Mouse (Mus musculus) spleen, postnatal 4 days (tissue): ENCODE results near the gene Eps8.

Experiments
- DNase-seq, 2 experiments: peaks; one replicate each; pipeline ENCODE4 v3.0.0; 2022; ENCODE audit warnings: low spot score in 2 of 2

Eps8 gene

GRCm38 (mm10) chr6:137569071-137569470, 85.6 kb downstream of the Eps8 start:
- no peak for DNase-seq

- DNase-seq = peak in 1 of 2 experiments; percentile 18
Measured at GRCm38 (mm10) chr6:137565890-137566289, 88.8 kb downstream of the Eps8 start.

- DNase-seq = no peak
Measured at GRCm38 (mm10) chr6:137565454-137565853, 89.2 kb downstream of the Eps8 start.

- no peak for DNase-seq
Measured at GRCm38 (mm10) chr6:137560358-137560859, 94.3 kb downstream of the Eps8 start.

DNA sequence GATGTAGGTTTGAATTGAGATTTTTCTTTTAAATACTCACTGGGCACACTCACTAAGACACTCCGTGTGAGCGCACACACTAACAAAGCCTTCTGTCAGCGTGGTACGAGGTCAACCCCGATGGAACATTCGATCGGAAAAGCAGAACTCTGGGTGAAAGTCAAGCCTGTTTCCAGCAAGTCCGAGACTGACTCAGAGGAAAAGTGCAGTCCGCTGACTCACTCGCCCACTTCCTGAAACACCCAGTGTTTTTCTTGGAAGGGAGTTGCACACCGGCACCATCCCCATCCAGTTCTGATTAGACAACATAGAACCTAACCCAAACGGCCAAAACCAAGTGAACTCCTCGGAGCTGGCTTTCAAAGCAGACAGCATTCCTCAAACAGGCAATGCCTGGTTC, 95.8 kb downstream of the Eps8 start:
- no peak for DNase-seq

- no peak for DNase-seq
Measured at GRCm38 (mm10) chr6:137557671-137558070, 97.0 kb downstream of the Eps8 start.

- DNase-seq = no peak
Measured at GRCm38 (mm10) chr6:137557159-137557558, 97.5 kb downstream of the Eps8 start.

GRCm38 (mm10) chr6:137556636-137557035, 98.0 kb downstream of the Eps8 start:
- DNase-seq = no peak

GRCm38 (mm10) chr6:137550181-137550580, 104.5 kb downstream of the Eps8 start:
- no peak for DNase-seq

DNA sequence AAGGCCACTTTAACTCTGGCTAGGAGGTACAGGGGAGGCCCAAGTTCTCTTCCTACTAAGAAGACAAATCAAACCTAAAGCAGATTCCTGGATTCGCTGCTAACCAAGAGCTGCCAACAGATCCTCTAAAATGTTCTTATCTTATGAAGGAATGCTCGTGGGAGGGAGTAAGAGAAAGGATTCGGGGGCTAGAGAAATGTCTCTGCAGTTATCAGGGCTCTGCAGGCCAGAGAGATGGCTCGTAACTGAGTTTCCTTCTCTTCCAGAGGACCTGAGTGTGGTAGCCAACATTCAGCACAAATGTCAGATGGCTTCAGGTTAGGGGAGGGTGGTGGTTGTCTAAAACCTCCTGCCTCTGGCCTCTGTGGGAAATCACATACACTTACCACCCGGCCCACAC, 106.1 kb downstream of the Eps8 start:
- no peak for DNase-seq

- DNase-seq = no peak
Measured at GRCm38 (mm10) chr6:137547555-137547954, 107.1 kb downstream of the Eps8 start.

DNA sequence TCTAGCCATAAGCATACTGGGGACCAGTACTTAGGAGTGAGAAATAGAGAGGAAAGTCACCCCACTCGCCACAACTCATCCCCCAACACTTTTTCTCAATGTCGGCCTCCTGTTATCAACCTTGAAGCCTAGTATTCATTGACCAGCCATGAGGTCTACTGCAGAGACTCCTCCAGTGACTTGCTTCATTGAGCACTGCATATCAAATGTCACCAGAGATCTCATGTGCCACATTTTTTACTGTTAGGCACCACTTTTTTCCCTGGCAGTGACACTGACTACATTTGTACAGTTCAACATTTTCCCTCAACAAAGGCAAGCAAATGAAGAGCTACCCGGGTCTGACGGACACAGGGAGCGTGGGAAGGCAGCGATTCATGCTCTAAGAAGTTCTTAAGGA, 108.6 kb downstream of the Eps8 start:
- DNase-seq = no peak

DNA sequence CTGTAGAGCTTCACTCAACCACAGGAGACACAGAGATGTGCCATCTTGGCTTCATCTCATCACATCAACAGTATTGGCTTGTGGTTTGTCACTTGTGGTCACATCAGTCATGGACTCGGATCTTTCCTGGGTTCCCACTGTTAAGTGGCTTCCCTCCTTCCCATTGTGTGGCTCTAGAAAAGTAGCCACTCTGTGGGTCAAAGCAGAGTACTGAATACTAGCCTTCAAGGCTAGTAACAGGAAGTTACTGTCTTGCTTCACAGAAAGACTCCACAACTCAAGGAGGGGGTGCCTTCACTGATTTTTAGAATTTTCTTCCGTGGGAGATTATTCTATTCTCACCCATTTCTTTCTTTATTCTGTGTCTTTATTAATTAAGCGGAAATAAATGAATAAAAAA, 109.3 kb downstream of the Eps8 start:
- DNase-seq = no peak

DNA sequence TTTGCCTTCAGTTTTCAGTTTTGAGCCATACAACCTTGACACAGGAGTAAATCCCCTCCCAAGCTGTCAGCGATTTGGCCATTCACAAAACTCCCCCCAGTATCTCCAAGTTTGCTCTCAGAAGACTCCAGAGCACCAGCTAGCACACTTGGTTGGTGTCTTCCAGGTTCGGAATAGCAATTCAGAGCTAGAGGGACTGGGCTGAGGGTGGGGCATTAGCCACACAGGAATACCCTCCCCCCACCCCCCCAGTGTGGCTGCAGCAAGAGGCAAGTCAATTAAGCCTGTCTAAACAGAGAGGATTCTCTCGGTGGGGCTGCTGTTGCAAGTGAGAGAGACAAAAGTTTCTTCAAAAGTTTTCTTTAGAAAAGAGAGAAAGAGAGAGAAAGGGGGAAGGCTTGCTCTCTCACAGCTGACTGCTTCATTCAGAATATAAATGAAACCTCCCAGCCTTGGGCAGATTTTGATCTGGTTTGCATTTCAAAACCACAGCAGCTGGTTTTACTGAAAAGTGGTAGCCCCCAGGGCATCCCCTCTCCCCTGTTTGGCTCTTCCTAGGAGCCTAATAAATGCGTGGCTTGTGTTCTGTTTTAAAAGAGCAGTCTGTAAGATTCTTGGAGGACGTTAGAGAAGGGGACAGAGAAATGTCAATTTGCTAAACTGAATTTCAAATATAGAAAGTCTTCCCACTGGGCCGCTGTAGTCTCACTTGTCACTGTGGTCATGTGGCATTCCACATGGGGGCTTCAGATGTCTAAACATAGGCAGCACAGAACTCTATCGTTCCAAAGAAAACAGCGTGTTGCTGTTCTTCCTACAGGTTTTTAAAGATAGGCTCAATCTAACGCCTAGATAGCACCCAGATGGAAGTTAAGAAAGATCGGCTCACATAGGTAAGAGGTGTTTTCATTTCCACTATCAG, 112.2 kb downstream of the Eps8 start:
- no peak for DNase-seq

DNA sequence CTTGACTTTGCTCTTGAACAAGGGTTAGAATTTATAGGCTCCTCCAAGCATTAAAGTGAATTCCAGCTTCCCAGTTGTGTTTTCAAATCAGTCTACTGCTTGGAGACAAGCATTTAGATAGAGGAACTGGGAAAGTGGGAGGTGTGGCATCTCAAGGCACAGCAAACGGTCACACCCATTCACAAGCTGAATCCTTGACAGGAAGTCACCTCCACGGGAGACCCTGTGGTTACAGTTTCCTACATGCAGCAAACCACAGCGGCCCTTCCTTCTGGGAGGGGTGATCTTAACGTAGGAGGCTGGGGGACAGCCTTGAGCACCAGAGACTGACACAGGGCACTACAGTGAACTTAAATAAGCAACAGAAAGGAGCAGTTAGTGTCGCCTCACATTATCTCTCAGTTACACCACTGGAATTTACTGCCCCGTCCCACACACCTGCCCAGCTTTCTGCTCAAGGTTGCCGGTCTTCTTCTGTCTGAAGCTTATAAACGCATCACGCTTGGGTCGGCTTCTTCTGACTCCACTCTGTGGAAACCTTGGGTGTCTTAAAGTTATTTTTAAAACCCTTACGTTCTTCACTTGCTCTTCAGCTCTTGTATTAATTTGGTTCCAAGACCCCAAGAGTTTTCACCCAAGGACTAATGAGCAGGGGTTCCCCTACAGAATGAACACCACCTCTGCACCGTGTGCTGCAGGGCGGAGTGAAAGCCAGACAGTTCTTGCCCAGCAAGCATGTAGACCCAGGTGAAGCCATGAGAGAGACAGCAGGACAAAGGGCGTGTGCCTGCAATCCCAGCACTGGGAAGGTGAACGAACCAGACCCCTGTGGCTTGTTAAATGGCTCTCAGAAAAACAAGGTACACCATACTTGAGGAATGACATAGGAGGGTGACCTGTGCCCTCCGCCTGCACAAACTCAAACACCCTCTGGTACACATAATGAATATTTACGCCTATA, 113.2 kb downstream of the Eps8 start:
- DNase-seq = peak in 1 of 2 experiments; percentile 15

DNA sequence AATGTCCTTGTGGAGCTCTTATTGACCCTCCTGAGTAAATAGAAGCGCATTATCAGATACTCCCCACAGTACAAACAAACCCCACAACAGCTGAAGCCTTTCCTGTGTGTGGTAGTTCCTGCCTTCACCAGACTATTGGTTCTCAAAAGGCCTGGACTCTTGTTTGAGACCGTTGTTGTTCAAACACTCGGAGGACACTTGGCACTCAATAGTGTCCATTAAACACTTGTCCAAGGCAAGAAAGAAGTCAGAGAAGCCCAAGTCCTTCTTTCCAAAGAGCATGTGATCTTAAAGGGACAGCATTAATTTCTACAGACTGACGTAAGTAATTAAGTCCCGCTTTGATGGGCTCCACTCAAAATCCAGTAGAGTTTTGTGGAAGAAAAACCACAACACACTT, 113.9 kb downstream of the Eps8 start:
- no peak for DNase-seq

DNA sequence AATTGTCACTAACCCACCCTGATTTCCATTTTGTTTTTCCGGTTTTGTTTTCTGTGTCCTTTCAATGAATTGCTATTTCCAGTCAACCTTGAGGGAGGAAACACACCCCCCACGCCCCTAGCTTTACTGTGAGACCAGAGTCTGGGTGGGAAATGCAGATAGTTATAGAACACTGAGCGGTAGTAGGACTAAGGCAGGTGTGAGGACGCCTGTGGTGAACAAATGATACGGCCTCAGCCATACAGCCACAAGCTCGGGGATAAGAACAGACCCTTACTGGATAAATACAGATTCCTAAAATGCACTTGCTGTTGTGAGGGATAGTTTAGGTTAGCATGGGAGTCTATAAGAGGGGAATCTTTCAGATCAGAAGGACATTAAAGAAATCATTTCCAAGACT, 114.3 kb downstream of the Eps8 start:
- DNase-seq = no peak

DNA sequence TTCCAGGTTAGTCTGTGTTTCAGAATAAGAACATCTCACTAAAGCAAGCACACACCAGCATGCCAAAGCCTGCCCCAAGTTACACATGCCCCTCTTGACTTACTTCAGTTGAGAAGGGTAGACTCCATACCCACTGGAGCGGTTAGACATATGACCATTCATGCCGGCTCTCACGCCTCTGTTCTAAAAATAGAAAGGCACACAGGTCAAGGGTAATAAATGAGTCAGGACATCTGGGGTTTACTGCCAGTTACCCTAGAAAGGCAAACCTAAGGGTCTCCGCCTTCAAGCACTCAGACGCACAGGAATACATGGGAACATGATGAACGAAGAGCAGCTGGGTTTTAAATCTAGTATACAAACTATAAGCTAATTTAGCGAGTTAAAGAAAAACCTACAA, 115.5 kb downstream of the Eps8 start:
- no peak for DNase-seq

GRCm38 (mm10) chr6:137532758-137533157, 121.9 kb downstream of the Eps8 start:
- no peak for DNase-seq

DNA sequence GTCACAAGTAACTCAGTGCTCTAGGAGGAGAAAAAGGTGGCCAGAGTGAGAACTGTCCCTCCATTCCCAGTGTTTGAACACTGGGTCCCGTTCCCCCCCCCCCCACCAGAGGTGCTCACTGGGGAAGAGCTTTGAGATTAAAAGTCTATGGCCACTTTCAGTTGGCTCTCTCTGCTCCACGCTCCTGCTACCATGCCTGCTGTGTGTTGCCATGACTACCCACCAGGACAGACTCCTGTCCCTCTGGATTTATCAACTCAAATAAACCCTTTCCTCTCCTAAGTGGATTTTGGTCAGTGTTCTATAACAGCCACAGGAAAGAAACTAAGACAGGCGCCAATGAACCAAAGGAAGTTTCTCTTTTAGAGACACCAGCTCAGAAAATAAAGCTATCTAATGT, 128.9 kb downstream of the Eps8 start:
- DNase-seq = no peak

- no peak for DNase-seq
Measured at GRCm38 (mm10) chr6:137520343-137520704, 134.4 kb downstream of the Eps8 start.
